Mouse (Mus musculus) kidney, postnatal 14 days (tissue): ENCODE data around the gene Fads2.

Experiments used
- DNase-seq: peaks from one replicate; pipeline ENCODE4 v3.0.0; 2022; ENCODE audit warnings: mixed read lengths

Fads2 gene

GRCm38 (mm10) chr19:10060783-10061590, 40.6 kb downstream of the Fads2 start:
- no peak for DNase-seq

- DNase-seq = peak; percentile 62
Observed at GRCm38 (mm10) chr19:10059911-10060567, 41.5 kb downstream of the Fads2 start.

- no peak for DNase-seq
Observed at GRCm38 (mm10) chr19:10058876-10059427, 42.6 kb downstream of the Fads2 start.

- DNase-seq = no peak
Observed at GRCm38 (mm10) chr19:10058352-10058825, 43.2 kb downstream of the Fads2 start.

GRCm38 (mm10) chr19:10057486-10058351, 43.8 kb downstream of the Fads2 start:
- DNase-seq = peak; percentile 94

- DNase-seq = no peak
Observed at GRCm38 (mm10) chr19:10056686-10057085, 44.9 kb downstream of the Fads2 start.

GRCm38 (mm10) chr19:10055783-10056660, 45.5 kb downstream of the Fads2 start:
- peak; percentile 68 for DNase-seq

- no peak for DNase-seq
Observed at GRCm38 (mm10) chr19:10055261-10055660, 46.3 kb downstream of the Fads2 start.

GRCm38 (mm10) chr19:10054361-10055075, 47.0 kb downstream of the Fads2 start:
- no peak for DNase-seq

- DNase-seq = no peak
Observed at GRCm38 (mm10) chr19:10053692-10054260, 47.8 kb downstream of the Fads2 start.

GRCm38 (mm10) chr19:10052698-10053097, 48.8 kb downstream of the Fads2 start:
- DNase-seq = no peak

- DNase-seq = no peak
Observed at GRCm38 (mm10) chr19:10050438-10050837, 51.1 kb downstream of the Fads2 start.

GRCm38 (mm10) chr19:10049533-10049932, 52.0 kb downstream of the Fads2 start:
- no peak for DNase-seq

GRCm38 (mm10) chr19:10046983-10047382, 54.6 kb downstream of the Fads2 start:
- DNase-seq = no peak

- DNase-seq = peak; percentile 71
Observed at GRCm38 (mm10) chr19:10046346-10046745, 55.2 kb downstream of the Fads2 start.

- no peak for DNase-seq
Observed at GRCm38 (mm10) chr19:10045707-10046106, 55.8 kb downstream of the Fads2 start.

- peak; percentile 74 for DNase-seq
Observed at GRCm38 (mm10) chr19:10043643-10044042, 57.9 kb downstream of the Fads2 start.

GRCm38 (mm10) chr19:10042816-10043215, 58.7 kb downstream of the Fads2 start:
- no peak for DNase-seq

GRCm38 (mm10) chr19:10042232-10042631, 59.3 kb downstream of the Fads2 start:
- DNase-seq = no peak

- DNase-seq = peak; percentile 91
Observed at GRCm38 (mm10) chr19:10041388-10042148, 60.0 kb downstream of the Fads2 start, which contains the start of gene Fads3. Gene Fads3 (plus strand): TSS chr19:10041569.
